Mouse (Mus musculus) heart, adult 8-10 months (tissue): Measurements from ENCODE around the gene Hspb2. TPM values are rescaled to one million over a fixed set of nuclear protein-coding genes. Genes with fewer than 3 reads are reported as not detected.

Source experiments
- DNase-seq: peaks from one replicate; pipeline ENCODE4 v3.0.0; 2022; ENCODE audit warnings: low spot score
- total RNA-seq, 4 experiments: library from RNA; stranded (reverse); gene quantifications; 2 replicates each; pipeline ENCODE4 v1.2.4; 2022

Gene Hspb2
- total RNA-seq, 4 experiments from 2014 or later: 150 to 156 (median 152) TPM

GRCm38 (mm10) chr9:50714188-50714587, 38.0 kb downstream of the Hspb2 start:
- DNase-seq: no peak

DNA sequence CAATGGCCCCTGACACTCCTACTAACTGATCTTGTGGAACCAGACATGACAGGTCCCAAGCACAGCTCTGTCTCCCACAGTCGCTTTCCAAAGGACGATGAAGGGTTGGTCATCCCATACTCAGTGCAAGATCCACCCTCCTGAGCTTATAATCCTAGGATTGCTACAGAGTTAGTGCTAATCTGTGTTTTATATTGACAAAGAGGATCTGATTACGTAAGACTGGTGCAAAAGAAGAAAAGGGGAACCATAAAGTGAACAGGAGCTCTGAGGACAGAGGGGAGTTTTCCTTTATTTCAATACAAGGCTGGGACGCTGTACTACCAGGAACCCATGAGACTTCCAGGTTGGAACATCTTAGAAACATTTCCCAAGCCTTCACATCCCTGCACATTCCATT, 40.8 kb downstream of the Hspb2 start:
- no peak for DNase-seq

- no peak for DNase-seq
These were observed 43.0 kb downstream of the Hspb2 start for GRCm38 (mm10) chr9:50709108-50709507.

DNA sequence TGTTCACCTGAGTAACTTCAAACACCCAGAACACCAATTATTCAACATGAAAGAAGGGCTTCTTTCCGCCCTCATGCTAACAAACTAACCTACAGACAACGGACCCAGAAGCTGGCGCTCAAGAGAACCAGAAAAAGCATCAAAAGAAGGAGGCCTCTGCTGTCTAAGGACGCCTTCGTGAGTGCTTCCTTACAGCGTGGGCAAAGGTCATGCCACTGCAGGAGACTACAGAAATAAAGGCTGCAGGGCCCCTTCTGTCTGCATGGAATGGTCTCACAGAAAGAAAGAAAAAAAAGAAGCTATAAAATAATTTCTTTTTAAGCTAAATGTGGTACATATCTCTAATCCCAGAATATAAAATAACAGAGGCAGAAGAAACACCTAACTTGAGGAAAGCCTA, 47.2 kb downstream of the Hspb2 start:
- DNase-seq: no peak

Other genes starting within 250 kb of the Hspb2 start
- gene Pts, start 223.6 kb downstream of the Hspb2 start, total RNA-seq: 10 to 100 TPM; 30.9 to 41.7 (median 36.7) TPM
- gene Il18, start 197.5 kb downstream of the Hspb2 start, total RNA-seq: 1 to 10 TPM in 3 of 4 experiments, under 1 TPM in 1; 0.54 to 2.0 (median 1.5) TPM
- under 1 TPM; 0.24 to 0.50 (median 0.45) TPM for gene Bco2, start 197.2 kb downstream of the Hspb2 start, total RNA-seq
- not detected for gene Tex12, start 191.0 kb downstream of the Hspb2 start, total RNA-seq
- 100 to 1,000 TPM; 662 to 705 (median 698) TPM for gene Sdhd, start 148.5 kb downstream of the Hspb2 start, total RNA-seq
- gene Timm8b, start 148.4 kb downstream of the Hspb2 start, total RNA-seq: 100 to 1,000 TPM; 264 to 310 (median 279) TPM
- under 1 TPM; 0.38 to 0.63 (median 0.53) TPM for gene Pih1d2, start 135.0 kb downstream of the Hspb2 start, total RNA-seq
- gene Nkapd1, start 134.9 kb downstream of the Hspb2 start, total RNA-seq: 10 to 100 TPM; 10.7 to 13.4 (median 11.9) TPM
- 100 to 1,000 TPM; 333 to 412 (median 402) TPM for gene Dlat, start 92.6 kb downstream of the Hspb2 start, total RNA-seq
- gene Dixdc1, start 12.8 kb downstream of the Hspb2 start, total RNA-seq: 10 to 100 TPM in 1 of 4 experiments, 1 to 10 TPM in 3; 5.3 to 12.8 (median 6.1) TPM
- gene 2310030G06Rik, start 5.8 kb downstream of the Hspb2 start, total RNA-seq: 1 to 10 TPM; 2.8 to 6.4 (median 4.9) TPM
- 1,000 to 10,000 TPM; 3,411 to 4,078 (median 3,658) TPM for gene Cryab, start 1.0 kb downstream of the Hspb2 start, total RNA-seq
- gene Fdxacb1, start 15.9 kb upstream of the Hspb2 start, total RNA-seq: 1 to 10 TPM; 4.9 to 6.9 (median 5.1) TPM
- 10 to 100 TPM in 3 of 4 experiments, 1 to 10 TPM in 1; 8.2 to 12.5 (median 11.4) TPM for gene Alg9, start 22.7 kb upstream of the Hspb2 start, total RNA-seq
- 10 to 100 TPM; 12.0 to 15.6 (median 13.6) TPM for gene 1110032A03Rik, start 23.2 kb upstream of the Hspb2 start, total RNA-seq
- gene Ppp2r1b, start 92.9 kb upstream of the Hspb2 start, total RNA-seq: 10 to 100 TPM in 2 of 4 experiments, 1 to 10 TPM in 2; 6.5 to 11.8 (median 9.8) TPM